Mouse (Mus musculus): Measurements from ENCODE around the gene Rhox4a. TPM values are rescaled to one million over a fixed set of nuclear protein-coding genes. Genes with fewer than 3 reads are reported as not detected.
"Not testable (repeated sequence)": the region's sequence is repeated elsewhere in the genome, so short reads cannot be mapped to it uniquely, and the experiment has no call there.

The Rhox4a gene
- total RNA-seq (2021) = not detected
- long read RNA-seq, experiment 1 = 0 reads
- long read RNA-seq, experiment 2 = 0 reads

DNA sequence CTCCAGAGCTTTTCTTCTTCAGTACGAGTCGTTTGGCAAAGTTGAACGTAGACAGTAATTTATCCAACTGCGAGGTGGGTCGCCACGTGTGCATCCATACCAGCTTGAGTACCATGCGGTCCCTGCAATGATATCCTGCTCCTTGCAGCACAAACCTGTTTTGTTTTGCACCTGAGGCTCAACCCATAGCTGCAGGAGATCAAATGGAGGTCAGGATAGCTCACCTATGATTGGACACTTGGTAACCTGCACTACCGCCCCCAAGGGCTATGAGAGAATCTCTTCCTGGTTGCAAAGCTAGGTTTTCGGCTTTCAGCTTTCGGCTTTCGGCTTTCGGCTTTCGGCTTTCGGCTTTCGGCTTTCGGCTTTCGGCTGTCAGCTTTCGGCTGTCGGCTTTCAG is at the start of gene Rhox4a:
Gene Rhox4a (plus strand): TSS at position 301 of the 400 bp plus-strand sequence.
- not testable (repeated sequence) for H3K27ac ChIP-seq; DNase-seq (ENCODE audit: low spot score in 2 of 2); H3K4me3 ChIP-seq

DNA sequence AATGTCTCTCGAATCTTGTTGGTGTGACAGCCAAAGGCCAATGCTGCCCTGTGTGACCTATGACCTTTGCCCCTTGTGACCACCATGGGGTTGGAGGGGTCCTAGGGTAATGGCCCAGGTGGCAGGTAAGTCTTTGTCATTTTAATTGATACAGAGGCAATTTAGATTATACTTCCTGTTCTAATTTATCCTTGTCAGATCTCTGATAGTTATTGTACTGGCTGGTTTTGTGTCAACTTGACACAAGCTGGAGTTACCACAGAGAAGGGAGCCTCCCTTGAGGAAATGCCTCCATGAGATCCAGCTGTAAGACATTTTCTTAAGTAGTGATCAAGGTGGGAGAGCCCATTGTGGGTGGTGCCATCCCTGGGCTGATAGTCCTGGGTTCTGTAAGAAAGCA is 43.0 kb upstream of the Rhox4a start, which contains the start of gene Rhox1:
Gene Rhox1 (minus strand): TSS at position 101 of the 400 bp plus-strand sequence.
- DNase-seq (ENCODE audit: low spot score in 2 of 2); H3K4me3 ChIP-seq; H3K27ac ChIP-seq: not testable (repeated sequence)

DNA sequence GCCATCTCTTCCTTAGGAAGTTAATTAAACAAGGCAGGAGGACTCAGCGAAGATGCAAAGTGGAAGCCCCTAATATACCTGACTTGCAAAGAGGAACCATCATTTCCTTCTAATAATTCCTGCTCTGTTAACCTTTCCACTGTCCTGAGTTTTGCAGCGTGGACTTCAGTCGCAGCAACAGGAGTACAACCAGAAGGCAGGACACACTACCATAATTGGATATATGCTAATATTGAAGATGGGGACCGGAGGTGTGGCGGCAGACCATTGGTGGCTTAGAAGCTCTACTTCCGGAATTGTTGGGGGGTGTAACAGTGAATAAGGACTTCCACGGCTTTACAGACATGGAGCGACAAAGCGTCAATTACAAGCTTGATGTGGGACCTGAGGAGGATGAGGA is 20.5 kb upstream of the Rhox4a start, which contains the start of gene Rhox2a:
Gene Rhox2a (plus strand): TSS at position 301 of the 400 bp plus-strand sequence.
- H3K27ac ChIP-seq; DNase-seq (ENCODE audit: low spot score in 2 of 2); H3K4me3 ChIP-seq: not testable (repeated sequence)

DNA sequence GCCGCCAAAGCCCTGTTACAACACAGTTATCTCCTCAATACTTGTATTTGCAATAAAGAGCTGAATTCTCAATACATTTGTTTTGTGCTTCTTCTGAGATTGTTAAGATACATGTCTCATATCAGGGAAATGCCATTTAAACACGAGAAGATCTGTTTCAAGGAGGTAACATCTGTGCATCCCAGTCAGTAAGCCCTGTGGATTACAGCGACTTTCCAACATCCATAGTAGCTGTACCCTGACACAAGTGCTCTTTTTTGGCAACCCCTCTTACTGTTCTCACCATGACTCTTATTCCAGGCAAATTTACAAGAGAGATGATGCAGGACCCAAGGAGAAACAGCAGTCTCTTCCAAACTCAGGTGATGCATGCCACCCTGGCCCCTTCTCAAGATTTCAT is 15.5 kb upstream of the Rhox4a start, which contains the start of gene Rhox3a:
Gene Rhox3a (plus strand): TSS at position 301 of the 400 bp plus-strand sequence.
- DNase-seq (ENCODE audit: low spot score in 2 of 2); H3K27ac ChIP-seq; H3K4me3 ChIP-seq: not testable (repeated sequence)

Other genes starting within 250 kb of the Rhox4a start
- gene Sowahd, start 216.5 kb upstream of the Rhox4a start, total RNA-seq (2021) = not detected
- gene Rpl39, start 179.9 kb upstream of the Rhox4a start, total RNA-seq (2021) = 100 to 1,000 TPM; 227 to 242 TPM
- gene Upf3b, start 155.0 kb upstream of the Rhox4a start, total RNA-seq (2021) = 10 to 100 TPM; 18.9 to 20.5 TPM
- gene Nkap, start 138.5 kb upstream of the Rhox4a start, total RNA-seq (2021) = 10 to 100 TPM; 13.5 to 15.2 TPM
- under 1 TPM in 1 of 2 experiments, not detected in 1; 0.26 TPM for gene Akap14, start 96.5 kb upstream of the Rhox4a start, total RNA-seq (2021)
- gene Ndufa1, start 74.2 kb upstream of the Rhox4a start, total RNA-seq (2021) = 100 to 1,000 TPM; 200 to 205 TPM
- 1 to 10 TPM; 7.9 to 9.4 TPM for gene Rnf113a1, start 74.1 kb upstream of the Rhox4a start, total RNA-seq (2021)
- gene Gm9, start 54.3 kb upstream of the Rhox4a start, total RNA-seq (2021) = not detected
- not detected for gene Rhox1, start 43.1 kb upstream of the Rhox4a start, total RNA-seq (2021)
- gene Rhox2a, start 20.4 kb upstream of the Rhox4a start, total RNA-seq (2021) = not detected
- not detected for gene Rhox3a, start 15.4 kb upstream of the Rhox4a start, total RNA-seq (2021)
- not detected for gene Rhox3a2, start 114.7 kb downstream of the Rhox4a start, total RNA-seq (2021)
- not detected for gene Rhox4a2, start 125.5 kb downstream of the Rhox4a start, total RNA-seq (2021)
- gene Rhox2b, start 146.7 kb downstream of the Rhox4a start, total RNA-seq (2021) = not detected
- not detected for gene Rhox4b, start 167.2 kb downstream of the Rhox4a start, total RNA-seq (2021)
- gene Rhox2c, start 188.3 kb downstream of the Rhox4a start, total RNA-seq (2021) = not detected
- gene Rhox3c, start 193.2 kb downstream of the Rhox4a start, total RNA-seq (2021) = not detected
- not detected for gene Rhox4c, start 215.0 kb downstream of the Rhox4a start, total RNA-seq (2021)
- not detected for gene Rhox2d, start 228.1 kb downstream of the Rhox4a start, total RNA-seq (2021)
- gene Rhox4d, start 249.0 kb downstream of the Rhox4a start, total RNA-seq (2021) = not detected

All from layer of hippocampus, adult 2 months (tissue).